Comparison of ENCODE assay signal across 38 mouse cellular contexts in the genomic region with DNA sequence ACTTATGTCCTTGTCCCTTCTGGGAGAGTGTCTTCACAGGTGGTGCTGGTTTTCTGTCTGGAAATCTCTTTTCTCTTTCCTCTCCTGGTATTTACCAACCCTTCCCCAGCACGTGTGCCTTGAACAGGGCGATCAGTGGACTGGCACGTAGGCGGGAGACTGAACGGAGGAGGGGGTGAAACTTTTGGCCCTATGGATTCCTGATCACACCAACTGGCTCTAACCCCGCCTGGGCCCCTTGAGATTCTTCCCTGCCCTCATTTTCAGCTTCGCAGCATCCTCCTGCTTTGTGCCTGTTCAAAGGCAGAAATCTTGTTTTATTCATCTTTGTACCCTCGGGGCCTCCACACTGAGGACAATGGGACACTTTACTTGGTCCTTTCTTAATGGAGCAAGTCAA. TPM values are rescaled to one million over a fixed set of nuclear protein-coding genes. Genes with fewer than 3 reads are reported as not detected.
DNase-seq lines count a peak whose midpoint lies in the region; ATAC-seq and TF ChIP-seq lines count a peak whose summit lies in the region.
"Had no signal": no experiment of that assay in that cellular context is flagged by ENCODE, and none has a peak within 500 bp of the region (broad histone marks: within the 10 kb centered on the region; RNA-seq: fewer than 3 reads in every experiment).

No protein-coding gene starts in this region.

- H3K4me1 ChIP-seq in forebrain, embryonic 10.5 days: peaks cover 35% of the 10 kb centered on the region
- 0 out of 2 replicates have a peak, but pooled peaks cover 3% of the 10 kb centered on the region for H3K4me1 ChIP-seq in forebrain, postnatal 0 days (ENCODE audit: insufficient read depth)
- peaks cover 7% of the 10 kb centered on the region; the same call in 1 of the 2 replicates for H3K4me1 ChIP-seq in heart, embryonic 10.5 days
- H3K4me1 ChIP-seq in heart, embryonic 12.5 days (replicated peaks): peaks cover 8% of the 10 kb centered on the region
- H3K4me1 ChIP-seq in midbrain, embryonic 12.5 days: peaks cover 18% of the 10 kb centered on the region
- H3K4me1 ChIP-seq in midbrain, embryonic 15.5 days: peaks cover 10% of the 10 kb centered on the region
- H3K4me1 ChIP-seq: lung, embryonic 15.5 days had no signal

- DNase-seq in forebrain, embryonic 10.5 days (ENCODE audit: extremely low spot score, low spot score): no peak
- no peak for DNase-seq in forebrain, postnatal 0 days
- peak; percentile 56 for DNase-seq in heart, embryonic 10.5 days (ENCODE audit: low spot score)
- peak; percentile 60 for DNase-seq in retina, embryonic 14.5 days (ENCODE audit: low spot score)
- DNase-seq: adrenal gland, postnatal 10 days; cerebellum, adult 11 months; cerebellum, adult 9-10 months; cerebellum, postnatal 36 days; gastrocnemius, postnatal 14 days; heart, postnatal 10 days; kidney, adult 8-10 months; kidney, postnatal 4 days; right cerebral cortex, adult 18-20 months; spleen, adult 18-20 months; thymus, adult 2 months; thymus, postnatal 36 days had no signal

- no peak overlapping the region for H3K4me3 ChIP-seq in forebrain, embryonic 10.5 days
- no peak overlapping the region for H3K4me3 ChIP-seq in forebrain, postnatal 0 days (ENCODE audit: low read depth, low read length)
- no peak overlapping the region for H3K4me3 ChIP-seq in heart, embryonic 10.5 days
- no peak overlapping the region for H3K4me3 ChIP-seq in heart, embryonic 12.5 days
- no peak overlapping the region for H3K4me3 ChIP-seq in midbrain, embryonic 12.5 days
- no peak overlapping the region for H3K4me3 ChIP-seq in midbrain, embryonic 15.5 days
- H3K4me3 ChIP-seq: embryonic facial prominence, embryonic 13.5 days; heart, embryonic 13.5 days; limb, embryonic 13.5 days; lung, embryonic 15.5 days had no signal

- H3K4me2 ChIP-seq in forebrain, postnatal 0 days (ENCODE audit: low read depth): no peak overlapping the region
- no peak overlapping the region for H3K4me2 ChIP-seq in heart, embryonic 12.5 days
- H3K4me2 ChIP-seq in midbrain, embryonic 12.5 days (replicated peaks): no peak overlapping the region
- no peak overlapping the region for H3K4me2 ChIP-seq in midbrain, embryonic 15.5 days
- H3K4me2 ChIP-seq: embryonic facial prominence, embryonic 13.5 days; heart, embryonic 13.5 days; limb, embryonic 13.5 days; liver, embryonic 11.5 days; lung, embryonic 15.5 days had no signal

- 52% methylated on average over 8 of the region's 8 CpGs for WGBS in forebrain, embryonic 10.5 days
- 38% methylated on average over 8 of the region's 8 CpGs for WGBS in forebrain, postnatal 0 days
- 70% methylated on average over 8 of the region's 8 CpGs for WGBS in heart, embryonic 10.5 days
- 76% methylated on average over 8 of the region's 8 CpGs for WGBS in heart, embryonic 12.5 days
- 31% methylated on average over 8 of the region's 8 CpGs for WGBS in midbrain, embryonic 12.5 days
- WGBS in midbrain, embryonic 15.5 days: 24% methylated on average over 8 of the region's 8 CpGs

- no peak for TF ChIP-seq CTCF in forebrain, postnatal 0 days (IDR thresholded peaks at IDR 0.05; ENCODE audit: low read depth)

- peak overlapping the region; percentile 56; the same call in 1 of the 2 replicates for H3K27ac ChIP-seq in forebrain, embryonic 10.5 days
- no peak overlapping the region for H3K27ac ChIP-seq in forebrain, postnatal 0 days (ENCODE audit: low read depth, low read length)
- H3K27ac ChIP-seq in heart, embryonic 10.5 days: no peak overlapping the region
- no peak overlapping the region for H3K27ac ChIP-seq in heart, embryonic 12.5 days (ENCODE audit: poor library complexity, severe bottlenecking)
- H3K27ac ChIP-seq in midbrain, embryonic 12.5 days (replicated peaks): no peak overlapping the region; the same call in 1 of the 2 replicates
- no peak overlapping the region for H3K27ac ChIP-seq in midbrain, embryonic 15.5 days
- H3K27ac ChIP-seq: embryonic facial prominence, embryonic 13.5 days; heart, embryonic 13.5 days; kidney, postnatal 0 days; limb, embryonic 13.5 days; lung, embryonic 15.5 days had no signal

- no peaks in the 10 kb centered on the region for H3K9me3 ChIP-seq in forebrain, embryonic 10.5 days
- H3K9me3 ChIP-seq in forebrain, postnatal 0 days (ENCODE audit: low read length): no peaks in the 10 kb centered on the region
- H3K9me3 ChIP-seq in heart, embryonic 10.5 days: no peaks in the 10 kb centered on the region
- no peaks in the 10 kb centered on the region for H3K9me3 ChIP-seq in heart, embryonic 12.5 days (replicated peaks)
- H3K9me3 ChIP-seq in midbrain, embryonic 12.5 days: no peaks in the 10 kb centered on the region
- no peaks in the 10 kb centered on the region for H3K9me3 ChIP-seq in midbrain, embryonic 15.5 days
- H3K9me3 ChIP-seq: embryonic facial prominence, embryonic 13.5 days; G1E; heart, embryonic 13.5 days; limb, embryonic 13.5 days; lung, embryonic 15.5 days had no signal

- no peaks in the 10 kb centered on the region for H3K27me3 ChIP-seq in forebrain, embryonic 10.5 days (ENCODE audit: poor library complexity, severe bottlenecking)
- H3K27me3 ChIP-seq in forebrain, postnatal 0 days (ENCODE audit: insufficient read depth, low read length): no peaks in the 10 kb centered on the region
- H3K27me3 ChIP-seq in heart, embryonic 10.5 days (ENCODE audit: insufficient read depth, poor library complexity, severe bottlenecking): no peaks in the 10 kb centered on the region
- H3K27me3 ChIP-seq in heart, embryonic 12.5 days (replicated peaks): no peaks in the 10 kb centered on the region
- H3K27me3 ChIP-seq in midbrain, embryonic 12.5 days: no peaks in the 10 kb centered on the region
- no peaks in the 10 kb centered on the region; the same call in 1 of the 2 replicates for H3K27me3 ChIP-seq in midbrain, embryonic 15.5 days (replicated peaks)
- H3K27me3 ChIP-seq: embryonic facial prominence, embryonic 13.5 days; heart, embryonic 13.5 days; limb, embryonic 13.5 days; lung, embryonic 15.5 days; Patski had no signal

- no peaks in the 10 kb centered on the region for H3K36me3 ChIP-seq in forebrain, embryonic 10.5 days (replicated peaks)
- no peaks in the 10 kb centered on the region for H3K36me3 ChIP-seq in forebrain, postnatal 0 days (ENCODE audit: insufficient read depth)
- H3K36me3 ChIP-seq in heart, embryonic 10.5 days: no peaks in the 10 kb centered on the region
- H3K36me3 ChIP-seq in heart, embryonic 12.5 days: no peaks in the 10 kb centered on the region
- H3K36me3 ChIP-seq in midbrain, embryonic 12.5 days: no peaks in the 10 kb centered on the region
- H3K36me3 ChIP-seq in midbrain, embryonic 15.5 days (replicated peaks): no peaks in the 10 kb centered on the region
- H3K36me3 ChIP-seq: embryonic facial prominence, embryonic 13.5 days; G1E; heart, embryonic 13.5 days; limb, embryonic 13.5 days; lung, embryonic 15.5 days had no signal

- ATAC-seq in forebrain, postnatal 0 days: no peak
- no peak for ATAC-seq in heart, embryonic 12.5 days (ENCODE audit: insufficient number of reproducible peaks, low FRiP score)
- peak; percentile 49; the same call in 1 of the 2 replicates for ATAC-seq in midbrain, embryonic 12.5 days (ENCODE audit: low FRiP score, low read depth)
- ATAC-seq in midbrain, embryonic 15.5 days (replicated peaks): no peak
- ATAC-seq: intestine, embryonic 16.5 days; Patski had no signal

- H3K9ac ChIP-seq in forebrain, postnatal 0 days: no peak overlapping the region
- H3K9ac ChIP-seq in heart, embryonic 12.5 days: no peak overlapping the region
- H3K9ac ChIP-seq in midbrain, embryonic 12.5 days (replicated peaks): no peak overlapping the region
- no peak overlapping the region for H3K9ac ChIP-seq in midbrain, embryonic 15.5 days
- H3K9ac ChIP-seq: embryonic facial prominence, embryonic 13.5 days; heart, embryonic 13.5 days; limb, embryonic 13.5 days; lung, embryonic 15.5 days had no signal

RNA-seq across cellular contexts. Expression of a gene that starts 12.3 kb away (rescaled TPM):
- polyA plus RNA-seq in forebrain, embryonic 10.5 days (2016; fragmentation: Nextera tagmentation; extraction: Ambion mirVana): 2.2 and 2.4 TPM in 2 replicates
- 6.5 and 14.2 TPM in 2 replicates for total RNA-seq in forebrain, postnatal 0 days (2014; rRNA removed)
- polyA plus RNA-seq in forebrain, postnatal 0 days (2015; fragmentation: Nextera tagmentation; extraction: Ambion mirVana): 21.3 and 27.0 TPM in 2 replicates
- polyA plus RNA-seq in heart, embryonic 10.5 days (2016; fragmentation: Nextera tagmentation; extraction: Ambion mirVana): 0.14 and 0.30 TPM in 2 replicates
- polyA plus RNA-seq in heart, embryonic 12.5 days (2016; fragmentation: Nextera tagmentation; extraction: Ambion mirVana): 0.41 and 0.50 TPM in 2 replicates
- 15.0 and 16.4 TPM in 2 replicates for polyA plus RNA-seq in midbrain, embryonic 12.5 days (2016; fragmentation: Nextera tagmentation; extraction: Ambion mirVana)
- 25.1 and 28.6 TPM in 2 replicates for polyA plus RNA-seq in midbrain, embryonic 15.5 days (2015; fragmentation: Nextera tagmentation; extraction: Ambion mirVana)
- total RNA-seq: gastrocnemius, postnatal 14 days; granulocyte monocyte progenitor cell, adult 5-6 weeks; heart, postnatal 10 days; hematopoietic stem cell, adult 5-6 weeks; megakaryocyte progenitor cell, adult 5-6 weeks had no signal
- polyA plus RNA-seq: G1E, Patski had no signal

RNA-seq across cellular contexts. Expression of a gene that starts 19.9 kb away (rescaled TPM):
- not detected in 2 replicates for polyA plus RNA-seq in forebrain, embryonic 10.5 days (2016; fragmentation: Nextera tagmentation; extraction: Ambion mirVana)
- not detected in 2 replicates for total RNA-seq in forebrain, postnatal 0 days (2014; rRNA removed)
- not detected in 2 replicates for polyA plus RNA-seq in forebrain, postnatal 0 days (2015; fragmentation: Nextera tagmentation; extraction: Ambion mirVana)
- not detected in 2 replicates for polyA plus RNA-seq in heart, embryonic 10.5 days (2016; fragmentation: Nextera tagmentation; extraction: Ambion mirVana)
- polyA plus RNA-seq in heart, embryonic 12.5 days (2016; fragmentation: Nextera tagmentation; extraction: Ambion mirVana): not detected in 2 replicates
- polyA plus RNA-seq in midbrain, embryonic 12.5 days (2016; fragmentation: Nextera tagmentation; extraction: Ambion mirVana): not detected in 2 replicates
- polyA plus RNA-seq in midbrain, embryonic 15.5 days (2015; fragmentation: Nextera tagmentation; extraction: Ambion mirVana): not detected in 2 replicates
- total RNA-seq: adrenal gland, postnatal 10 days; G1E; gastrocnemius, postnatal 14 days; granulocyte monocyte progenitor cell, adult 5-6 weeks; heart, postnatal 10 days; hematopoietic stem cell, adult 5-6 weeks; layer of hippocampus, adult 8-10 months; layer of hippocampus, postnatal 25 days; left cerebral cortex, adult 8-10 months; left cerebral cortex, postnatal 36 days had no signal
- polyA plus RNA-seq: embryonic facial prominence, embryonic 13.5 days; G1E; heart, embryonic 13.5 days; intestine, embryonic 16.5 days; kidney, postnatal 0 days; limb, embryonic 13.5 days; liver, embryonic 11.5 days; liver, embryonic 16.5 days; lung, embryonic 15.5 days; neural tube, embryonic 14.5 days; Patski; stomach, embryonic 16.5 days; thymus, adult 2 months had no signal

Comparison
In these comparisons a context has a peak if more than half of its experiments do, and no peak if none do; other contexts are left out.
1. DNase-seq: peak in heart, embryonic 10.5 days (single experiment) and retina, embryonic 14.5 days (single experiment); none in forebrain, embryonic 10.5 days (single experiment) and forebrain, postnatal 0 days (single experiment).